Mouse (Mus musculus) bone marrow macrophage, adult 2 months (primary cell): Measurements from ENCODE around the gene Slc13a5.

Experiments
- CTCF ChIP-seq: IDR thresholded peaks from 2 replicates; pipeline ENCODE4 v1.5.1; 2012; ENCODE audit warnings: low read depth, mild to moderate bottlenecking, low read length, moderate library complexity
- POLR2A ChIP-seq: IDR thresholded peaks from 2 replicates; pipeline ENCODE4 v1.6.1; 2012; ENCODE audit warnings: mild to moderate bottlenecking, low read depth, low read length, borderline replicate concordance

DNA sequence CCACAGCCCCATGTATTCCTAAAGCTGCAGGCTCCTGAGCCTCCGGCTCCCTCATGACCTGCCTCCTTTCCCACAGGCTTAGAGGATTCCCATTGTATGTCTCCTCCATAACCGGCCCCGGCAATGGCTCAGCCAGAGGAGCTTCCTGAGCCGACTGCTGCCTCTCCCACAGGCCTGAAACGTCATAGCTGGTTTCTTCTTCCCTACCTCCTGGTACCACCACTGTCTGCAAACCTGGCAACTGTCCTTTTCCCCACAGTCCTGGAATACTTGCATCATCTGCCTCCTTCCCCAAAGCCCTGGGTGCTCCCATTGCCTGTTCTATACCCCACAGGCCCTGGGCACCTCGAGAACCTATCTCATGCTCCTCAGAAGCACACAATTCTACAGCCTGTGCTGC, 61.8 kb downstream of the Slc13a5 start:
- no peak for TF ChIP-seq POLR2A
- no peak for TF ChIP-seq CTCF
